Mouse (Mus musculus) midbrain, embryonic 15.5 days (tissue): Measurements from ENCODE around the gene Chtop. TPM values are rescaled to one million over a fixed set of nuclear protein-coding genes. Genes with fewer than 3 reads are reported as not detected.

Experiments used
- ATAC-seq: fragments of 200-750 bp; cut with Nextera tagmentation; replicated peaks from 2 replicates; pipeline ENCODE4 v1.8.0; 2017; ENCODE audit warnings: moderate TSS enrichment
- H3K27ac ChIP-seq: fragments of 300-500 bp; sonication (generic); 2 replicates; pipeline ENCODE4 v1.5.1; 2015; ENCODE audit warnings: mild to moderate bottlenecking, inconsistent platforms
- H3K27me3 ChIP-seq: fragments of 300-500 bp; sonication (generic); replicated peaks from 2 replicates; pipeline ENCODE4 v1.6.1; 2015; ENCODE audit warnings: inconsistent platforms
- H3K36me3 ChIP-seq: fragments of 300-500 bp; sonication (generic); replicated peaks from 2 replicates; pipeline ENCODE4 v1.6.1; 2015; ENCODE audit warnings: inconsistent platforms
- H3K4me1 ChIP-seq: fragments of 300-500 bp; sonication (generic); 2 replicates; pipeline ENCODE4 v1.6.1; 2015; ENCODE audit warnings: inconsistent platforms
- H3K4me2 ChIP-seq: fragments of 300-500 bp; sonication (generic); 2 replicates; pipeline ENCODE4 v1.6.1; 2015; ENCODE audit warnings: inconsistent platforms, mild to moderate bottlenecking, moderate library complexity
- H3K4me3 ChIP-seq: fragments of 300-500 bp; sonication (generic); 2 replicates; pipeline ENCODE4 v1.5.1; 2015; ENCODE audit warnings: mild to moderate bottlenecking, inconsistent platforms
- H3K9ac ChIP-seq: fragments of 300-500 bp; sonication (generic); 2 replicates; pipeline ENCODE4 v1.6.1; 2015; ENCODE audit warnings: mild to moderate bottlenecking, inconsistent platforms
- H3K9me3 ChIP-seq: fragments of 300-500 bp; sonication (generic); 2 replicates; pipeline ENCODE4 v1.6.1; 2016; ENCODE audit warnings: inconsistent platforms
- WGBS: fragments of 180-500 bp; shearing (Covaris S2); methylation state at CpG from one replicate; pipeline ENCODE4 v1.1.7; 2015; ENCODE audit warnings: mixed read lengths; 5-methylcytosine and 5-hydroxymethylcytosine counted together
- polyA plus RNA-seq: library from polyadenylated mRNA; unstranded; fragments of >200 nt; fragmentation: Nextera tagmentation; extraction: Ambion mirVana; gene quantifications from 2 replicates; pipeline ENCODE4 v1.2.1, GENCODE M21; 2015

Gene Chtop
- polyA plus RNA-seq, 1 experiment from 2014 or later, result 184 TPM

GRCm38 (mm10) chr3:90450874-90451273 is 58.4 kb downstream of the Chtop start:
- Histone ChIP-seq H3K9me3 (no peaks in the 10 kb centered on the region), H3K4me3 (no peak overlapping the region), H3K4me1 (peaks cover 11% of the 10 kb centered on the region), H3K9ac (no peak overlapping the region), H3K36me3 (no peaks in the 10 kb centered on the region), H3K27ac (no peak overlapping the region), H3K4me2 (no peak overlapping the region), H3K27me3 (no peaks in the 10 kb centered on the region)
- WGBS, result 35% methylated on average over 12 of the region's 12 CpGs
- ATAC-seq, result no peak

Other genes with a start within 250 kb of the Chtop start
- 7.4 and 11.2 TPM in 2 replicates for gene Dennd4b, start 244.3 kb downstream of the Chtop start, polyA plus RNA-seq
- 13.2 and 14.5 TPM in 2 replicates for gene Gatad2b, start 216.3 kb downstream of the Chtop start, polyA plus RNA-seq
- gene Slc27a3, start 119.6 kb downstream of the Chtop start, polyA plus RNA-seq, result 35.1 and 38.6 TPM in 2 replicates
- gene Ints3, start 75.9 kb downstream of the Chtop start, polyA plus RNA-seq, result 37.8 and 39.2 TPM in 2 replicates
- gene Npr1, start 43.6 kb downstream of the Chtop start, polyA plus RNA-seq, result 2.7 and 3.0 TPM in 2 replicates
- 263 and 264 TPM in 2 replicates for gene Ilf2, start 33.4 kb downstream of the Chtop start, polyA plus RNA-seq
- 83.4 and 89.2 TPM in 2 replicates for gene Snapin, start 18.5 kb downstream of the Chtop start, polyA plus RNA-seq
- 11.5 and 13.4 TPM in 2 replicates for gene S100a1, start 4.9 kb upstream of the Chtop start, polyA plus RNA-seq
- 7.0 and 7.4 TPM in 2 replicates for gene S100a13, start 4.9 kb upstream of the Chtop start, polyA plus RNA-seq
- 0.40 TPM in 1 of 2 replicates, not detected in the other for gene S100a14, start 17.4 kb upstream of the Chtop start, polyA plus RNA-seq
- gene S100a16, start 27.8 kb upstream of the Chtop start, polyA plus RNA-seq, result 32.3 and 35.2 TPM in 2 replicates
- gene S100a3, start 51.1 kb upstream of the Chtop start, polyA plus RNA-seq, result 0.19 TPM in 1 of 2 replicates, not detected in the other
- gene S100a2, start 80.7 kb upstream of the Chtop start, polyA plus RNA-seq, result not detected in 2 replicates
- gene Gm42674, start 92.4 kb upstream of the Chtop start, polyA plus RNA-seq, result not detected in 2 replicates
- 0.52 and 0.78 TPM in 2 replicates for gene S100a4, start 94.3 kb upstream of the Chtop start, polyA plus RNA-seq
- gene S100a5, start 99.0 kb upstream of the Chtop start, polyA plus RNA-seq, result not detected in 2 replicates
- gene S100a6, start 103.4 kb upstream of the Chtop start, polyA plus RNA-seq, result 18.4 and 25.6 TPM in 2 replicates
- not detected in 2 replicates for gene S100a7a, start 144.5 kb upstream of the Chtop start, polyA plus RNA-seq
- 1.7 and 14.5 TPM in 2 replicates for gene S100a8, start 159.5 kb upstream of the Chtop start, polyA plus RNA-seq
- gene S100a9, start 186.2 kb upstream of the Chtop start, polyA plus RNA-seq, result 2.1 and 11.5 TPM in 2 replicates
- gene Pglyrp4, start 217.4 kb upstream of the Chtop start, polyA plus RNA-seq, result not detected in 2 replicates